Mouse (Mus musculus): ENCODE data around the gene Pipox. TPM values are rescaled to one million over a fixed set of nuclear protein-coding genes. Genes with fewer than 3 reads are reported as not detected.

Gene Pipox
- polyA plus RNA-seq, 1 experiment = not detected

GRCm38 (mm10) chr11:77848131-77848530 lies 45.8 kb downstream of the Pipox start:
- no peak for TF ChIP-seq GATA1 (IDR thresholded peaks at IDR 0.05; ENCODE audit: low read length)

GRCm38 (mm10) chr11:77847599-77848128 lies 46.2 kb downstream of the Pipox start:
- TF ChIP-seq GATA1 (IDR thresholded peaks at IDR 0.05; ENCODE audit: low read length) = no peak

- TF ChIP-seq GATA1 (IDR thresholded peaks at IDR 0.05; ENCODE audit: low read length) = no peak
These were observed 50.0 kb downstream of the Pipox start for GRCm38 (mm10) chr11:77843906-77844200.

GRCm38 (mm10) chr11:77843068-77843905 lies 50.6 kb downstream of the Pipox start:
- TF ChIP-seq GATA1 (IDR thresholded peaks at IDR 0.05; ENCODE audit: low read length) = no peak

- TF ChIP-seq GATA1 (IDR thresholded peaks at IDR 0.05; ENCODE audit: low read length) = no peak
These were observed 53.2 kb downstream of the Pipox start for GRCm38 (mm10) chr11:77840523-77841245.

GRCm38 (mm10) chr11:77837856-77838255 lies 56.0 kb downstream of the Pipox start:
- no peak for TF ChIP-seq GATA1 (IDR thresholded peaks at IDR 0.05; ENCODE audit: low read length)

GRCm38 (mm10) chr11:77836751-77837150 lies 57.1 kb downstream of the Pipox start:
- no peak for TF ChIP-seq GATA1 (IDR thresholded peaks at IDR 0.05; ENCODE audit: low read length)

GRCm38 (mm10) chr11:77836290-77836689 lies 57.6 kb downstream of the Pipox start:
- TF ChIP-seq GATA1 (IDR thresholded peaks at IDR 0.05; ENCODE audit: low read length) = no peak

- TF ChIP-seq GATA1 (IDR thresholded peaks at IDR 0.05; ENCODE audit: low read length) = no peak
These were observed 58.8 kb downstream of the Pipox start for GRCm38 (mm10) chr11:77835109-77835508.

- TF ChIP-seq GATA1 (IDR thresholded peaks at IDR 0.05; ENCODE audit: low read length) = no peak
These were observed 61.4 kb downstream of the Pipox start for GRCm38 (mm10) chr11:77832541-77832940.

- TF ChIP-seq GATA1 (IDR thresholded peaks at IDR 0.05; ENCODE audit: low read length) = no peak
These were observed 63.0 kb downstream of the Pipox start for GRCm38 (mm10) chr11:77830875-77831274.

Other genes with a start within 250 kb of the Pipox start
- gene Nufip2, start 207.9 kb downstream of the Pipox start, polyA plus RNA-seq (2012) = 29.8 and 35.6 TPM in 2 replicates
- not detected in 2 replicates for gene Cryba1, start 168.8 kb downstream of the Pipox start, polyA plus RNA-seq (2012)
- 41.9 and 55.8 TPM in 2 replicates for gene Myo18a, start 130.8 kb downstream of the Pipox start, polyA plus RNA-seq (2012)
- not detected in 2 replicates for gene Gm10277, start 106.3 kb downstream of the Pipox start, polyA plus RNA-seq (2012)
- gene Sez6, start 36.7 kb upstream of the Pipox start, polyA plus RNA-seq (2012) = 0.14 and 0.19 TPM in 2 replicates
- 111 and 154 TPM in 2 replicates for gene Phf12, start 88.7 kb upstream of the Pipox start, polyA plus RNA-seq (2012)
- 11.8 and 15.2 TPM in 2 replicates for gene Dhrs13, start 138.2 kb upstream of the Pipox start, polyA plus RNA-seq (2012)
- 18.9 and 20.8 TPM in 2 replicates for gene Flot2, start 143.8 kb upstream of the Pipox start, polyA plus RNA-seq (2012)
- 6.1 and 8.8 TPM in 2 replicates for gene Eral1, start 186.3 kb upstream of the Pipox start, polyA plus RNA-seq (2012)
- gene Fam222b, start 200.6 kb upstream of the Pipox start, polyA plus RNA-seq (2012) = 24.2 and 24.7 TPM in 2 replicates

All from G1E-ER4 (cell line).